Mouse (Mus musculus) right cerebral cortex, postnatal 25 days (tissue): Measurements from ENCODE around the gene Klhl10.
A peak's percentile ranks its signal among the peaks of the same experiment; 100 is the strongest.

Source experiments
- DNase-seq: peaks from one replicate; pipeline ENCODE4 v3.0.0; 2022

Gene Klhl10

GRCm38 (mm10) chr11:100441797-100442196 is at the start of gene Klhl10, which contains the start of gene Nt5c3b:
Gene Klhl10, plus strand, starts transcription at chr11:100441917.
Gene Nt5c3b, minus strand, starts transcription at chr11:100441808.
- no peak for DNase-seq

DNA sequence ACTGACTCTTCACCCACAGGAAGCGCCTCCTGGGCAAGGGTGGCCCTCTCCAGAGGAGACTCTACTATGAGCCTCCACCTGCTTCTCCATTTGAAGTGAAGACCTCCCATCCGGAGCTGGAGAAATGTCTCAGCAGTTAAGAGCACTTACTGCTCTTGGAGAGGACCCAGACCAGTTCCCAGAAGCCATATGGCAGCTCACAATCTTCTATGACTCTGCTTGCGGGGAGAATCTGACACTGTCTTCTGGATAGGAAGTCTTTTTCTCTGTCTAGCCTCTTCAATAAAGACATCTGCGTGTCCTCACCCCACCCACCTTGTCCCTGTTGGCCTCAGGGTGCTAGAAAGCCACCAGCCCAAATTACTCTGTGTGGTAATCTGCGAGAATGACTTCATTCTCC is 48.8 kb upstream of the Klhl10 start:
- DNase-seq: no peak

DNA sequence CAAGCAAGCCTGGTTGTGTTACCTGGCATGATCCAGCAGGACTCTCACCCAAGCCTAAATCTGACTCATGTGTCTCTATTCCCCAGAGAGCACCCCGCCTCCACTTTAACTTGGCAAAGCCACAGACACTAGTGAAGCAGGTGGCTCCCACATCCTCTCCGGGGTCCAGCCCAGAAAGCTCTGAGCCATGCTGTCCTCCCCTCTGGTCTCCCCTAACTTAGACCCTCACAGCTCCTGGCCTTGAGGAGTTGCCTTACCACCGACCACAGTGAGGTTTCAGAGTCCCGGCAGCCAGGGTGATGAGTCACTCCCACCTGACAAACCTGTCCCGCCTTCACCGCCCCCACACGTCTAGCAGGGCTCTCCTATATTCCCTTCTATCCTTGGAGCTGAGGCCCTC is 48.0 kb upstream of the Klhl10 start:
- peak; percentile 48 for DNase-seq

- DNase-seq: no peak
Measured at GRCm38 (mm10) chr11:100394353-100395074, 47.2 kb upstream of the Klhl10 start.

DNA sequence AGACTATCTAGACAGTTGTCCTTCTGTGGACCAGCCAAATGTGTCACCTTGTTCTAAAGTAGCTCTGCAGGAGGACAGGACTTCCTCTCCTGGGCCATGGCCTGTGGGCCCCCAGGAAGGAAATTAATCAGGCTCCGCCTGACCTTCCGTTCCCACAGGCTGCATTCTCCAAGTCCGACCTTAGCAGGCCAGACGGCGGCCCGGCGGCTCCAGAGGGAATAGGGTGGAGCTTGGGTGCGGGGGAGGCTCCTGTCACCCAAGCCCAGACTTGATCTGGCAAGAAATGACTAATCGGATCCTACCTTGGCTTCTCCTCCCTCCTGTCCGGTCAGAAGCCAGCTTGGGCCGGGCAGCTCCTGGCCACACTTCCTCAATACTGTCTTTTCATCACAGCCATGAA is 46.5 kb upstream of the Klhl10 start:
- no peak for DNase-seq

DNA sequence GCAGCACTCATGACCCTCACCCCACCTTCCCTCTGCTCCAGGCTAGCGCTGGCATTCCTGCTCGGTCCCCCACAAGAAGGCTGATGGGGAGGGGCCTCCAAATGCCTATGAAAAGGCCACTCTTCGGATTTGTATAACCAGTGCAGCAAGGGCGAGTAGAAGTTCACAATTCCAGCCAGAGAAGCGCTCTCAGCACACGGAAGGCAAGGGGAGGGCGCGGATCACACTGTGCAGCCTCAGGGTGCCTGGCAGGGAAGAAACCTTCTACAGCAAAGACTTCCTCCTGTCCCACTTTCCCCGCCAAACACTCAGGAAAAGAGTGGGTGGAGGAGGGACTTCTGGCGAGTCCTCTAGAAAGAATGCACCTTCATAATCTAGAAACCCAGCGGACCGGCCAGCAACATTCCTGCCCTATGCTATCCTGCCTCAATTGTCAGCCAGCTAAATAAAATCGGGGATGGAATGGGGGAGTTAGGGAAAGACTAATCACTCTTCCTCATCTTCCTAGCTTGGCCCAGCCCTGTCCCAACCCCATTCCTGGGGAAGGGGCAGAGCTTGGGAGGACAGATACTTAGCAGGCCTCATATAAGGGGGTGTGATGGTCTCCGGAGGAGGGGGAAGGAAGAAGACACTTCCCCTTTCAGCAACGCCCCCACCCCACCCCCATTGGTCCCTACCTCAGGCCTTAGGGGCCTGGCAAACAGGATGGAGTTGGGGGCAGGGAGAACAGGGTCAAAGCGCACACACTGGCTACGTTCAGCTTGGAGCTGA is 45.7 kb upstream of the Klhl10 start:
- no peak for DNase-seq

GRCm38 (mm10) chr11:100396886-100397599 is 44.7 kb upstream of the Klhl10 start:
- DNase-seq: no peak

- DNase-seq: peak; percentile 100
Measured at GRCm38 (mm10) chr11:100397600-100398389, 43.9 kb upstream of the Klhl10 start, which contains the start of gene Jup. Gene Jup, minus strand, starts transcription at chr11:100397763.

DNA sequence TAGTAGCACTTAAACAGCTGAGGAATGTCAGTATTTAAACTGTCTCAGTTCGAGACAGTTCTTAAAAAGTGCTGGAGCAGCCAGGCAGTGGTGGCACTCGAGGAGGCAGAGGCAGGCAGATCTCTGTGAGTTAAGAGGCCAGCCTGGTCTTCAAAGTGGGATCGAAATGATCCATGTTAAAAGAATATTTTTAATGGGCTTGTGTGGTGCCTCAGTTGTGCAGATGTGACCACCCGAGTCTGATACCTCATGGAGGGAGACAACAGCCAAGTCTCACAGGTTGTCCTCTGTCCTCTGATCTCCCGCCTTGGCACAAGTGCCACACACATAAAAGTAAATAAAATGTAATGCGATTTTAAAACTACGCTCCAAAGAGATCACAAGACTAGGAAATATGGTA is 43.2 kb upstream of the Klhl10 start:
- DNase-seq: no peak

DNA sequence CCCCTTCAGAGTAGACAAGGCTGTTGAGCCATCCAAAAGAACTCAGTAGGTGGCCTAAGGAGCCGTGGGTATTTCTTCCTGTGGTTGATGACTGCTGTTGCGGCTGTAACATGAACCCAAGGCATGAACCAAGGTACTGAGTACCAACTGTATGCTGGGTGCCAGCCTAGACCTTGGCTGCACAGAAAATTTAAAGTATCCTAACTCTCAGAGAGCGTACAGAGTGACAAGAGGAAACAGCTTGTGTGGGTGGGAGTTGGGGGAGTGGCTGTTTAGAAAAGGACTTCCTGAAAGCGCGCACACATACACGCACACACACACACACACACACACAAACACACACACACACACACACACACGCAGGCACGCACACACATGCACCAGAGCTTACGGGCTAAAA is 42.4 kb upstream of the Klhl10 start:
- DNase-seq: no peak

- DNase-seq: no peak
Measured at GRCm38 (mm10) chr11:100399727-100400538, 41.8 kb upstream of the Klhl10 start.

DNA sequence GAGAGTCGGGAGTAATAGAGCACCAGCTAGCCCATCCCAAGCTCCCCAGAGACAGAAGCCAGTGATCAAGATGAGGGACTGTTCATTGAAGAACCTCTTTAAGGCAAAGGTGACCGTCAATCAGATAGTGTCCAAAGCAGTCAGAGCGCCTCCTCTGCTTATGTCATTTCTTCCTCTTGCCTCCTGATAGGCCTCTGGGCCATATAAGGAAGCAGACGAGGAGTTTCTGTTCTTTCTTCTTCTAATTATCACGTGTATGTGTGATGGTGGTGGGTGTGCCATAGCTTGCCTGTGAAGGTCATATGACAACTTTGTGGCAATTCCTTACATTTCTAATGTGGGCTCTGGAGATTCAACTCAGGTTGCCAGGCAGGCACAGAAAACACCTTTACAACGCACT is 40.9 kb upstream of the Klhl10 start:
- no peak for DNase-seq

GRCm38 (mm10) chr11:100402240-100402639 is 39.5 kb upstream of the Klhl10 start:
- DNase-seq: no peak

DNA sequence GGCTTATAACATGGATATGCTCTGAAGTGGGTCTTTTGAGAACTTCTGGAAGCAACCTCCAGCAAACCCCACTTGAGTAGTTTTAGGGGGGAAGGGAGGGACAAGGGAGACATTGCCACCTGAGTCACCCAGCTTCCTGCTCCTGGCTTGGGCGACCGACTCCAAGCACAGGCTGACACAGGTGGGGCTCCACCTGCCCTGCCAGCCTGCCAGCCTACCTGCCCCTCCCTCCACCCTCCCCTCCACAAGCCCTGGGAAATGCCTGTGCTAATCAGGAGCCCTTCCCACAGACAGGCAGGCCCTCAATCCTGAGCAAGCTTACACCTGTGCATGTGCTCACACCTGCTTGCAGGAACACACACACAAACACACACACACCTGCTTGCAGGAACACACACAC is 39.0 kb upstream of the Klhl10 start:
- no peak for DNase-seq

DNA sequence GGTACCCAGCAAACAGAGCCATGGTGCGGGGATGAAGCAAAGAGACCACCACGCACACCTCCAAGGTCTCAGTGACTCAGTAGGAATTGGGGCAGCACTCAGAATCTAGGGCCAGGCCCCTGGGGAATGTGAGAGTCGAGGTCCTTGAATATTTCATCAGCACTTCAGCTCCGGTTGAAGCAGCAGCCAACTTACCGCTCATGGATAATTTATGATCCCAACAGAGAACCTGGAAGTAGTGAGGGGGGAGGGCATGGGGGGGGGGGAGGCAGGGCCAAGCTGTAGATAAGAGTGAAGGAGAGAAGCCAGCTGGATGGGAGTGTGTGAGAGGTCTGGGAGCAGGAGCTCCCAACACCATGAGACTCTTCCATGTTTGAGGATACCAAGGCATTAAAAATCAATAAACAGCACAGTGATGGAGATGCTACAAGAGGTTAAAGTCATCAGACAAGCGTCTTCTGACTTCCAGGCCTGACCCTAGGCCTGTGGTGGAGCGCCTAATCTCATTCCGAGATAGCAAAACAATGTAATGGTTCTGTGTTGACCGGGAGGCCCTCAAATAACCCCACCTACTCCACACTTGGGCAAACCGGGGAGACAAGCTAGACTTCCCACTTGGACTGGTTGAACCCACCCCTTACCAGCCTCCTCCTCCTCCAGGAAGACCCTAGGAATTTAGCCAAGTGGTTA is 38.1 kb upstream of the Klhl10 start:
- DNase-seq: no peak

- no peak for DNase-seq
Measured at GRCm38 (mm10) chr11:100404456-100405074, 37.2 kb upstream of the Klhl10 start.

DNA sequence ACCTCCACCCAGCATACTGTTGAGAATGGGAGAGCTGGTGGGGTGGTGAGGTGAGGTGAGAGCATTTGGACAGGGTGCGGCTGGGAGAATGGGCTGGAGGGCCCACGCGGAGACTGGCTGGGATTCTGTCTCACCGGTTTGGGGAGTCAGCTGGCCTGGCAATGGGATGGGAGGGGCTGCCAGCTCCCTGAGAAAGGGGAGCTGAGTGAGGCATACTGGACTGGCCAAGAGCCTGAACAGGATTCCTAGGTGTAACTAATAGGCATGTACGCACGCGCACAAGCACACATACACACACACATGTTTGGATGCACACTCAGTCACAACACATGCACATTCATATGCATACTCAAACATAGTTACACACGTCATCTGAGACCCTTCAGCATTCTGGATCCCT is 35.4 kb upstream of the Klhl10 start:
- no peak for DNase-seq

- DNase-seq: no peak
Measured at GRCm38 (mm10) chr11:100406995-100407705, 34.6 kb upstream of the Klhl10 start.

- no peak for DNase-seq
Measured at GRCm38 (mm10) chr11:100408076-100408834, 33.5 kb upstream of the Klhl10 start.
